Mouse (Mus musculus): Measurements from ENCODE around the gene Rimkla.
A peak's percentile ranks its signal among the peaks of the same experiment; 100 is the strongest.
"Not testable (repeated sequence)": the region's sequence is repeated elsewhere in the genome, so short reads cannot be mapped to it uniquely, and the experiment has no call there.

The Rimkla gene

DNA sequence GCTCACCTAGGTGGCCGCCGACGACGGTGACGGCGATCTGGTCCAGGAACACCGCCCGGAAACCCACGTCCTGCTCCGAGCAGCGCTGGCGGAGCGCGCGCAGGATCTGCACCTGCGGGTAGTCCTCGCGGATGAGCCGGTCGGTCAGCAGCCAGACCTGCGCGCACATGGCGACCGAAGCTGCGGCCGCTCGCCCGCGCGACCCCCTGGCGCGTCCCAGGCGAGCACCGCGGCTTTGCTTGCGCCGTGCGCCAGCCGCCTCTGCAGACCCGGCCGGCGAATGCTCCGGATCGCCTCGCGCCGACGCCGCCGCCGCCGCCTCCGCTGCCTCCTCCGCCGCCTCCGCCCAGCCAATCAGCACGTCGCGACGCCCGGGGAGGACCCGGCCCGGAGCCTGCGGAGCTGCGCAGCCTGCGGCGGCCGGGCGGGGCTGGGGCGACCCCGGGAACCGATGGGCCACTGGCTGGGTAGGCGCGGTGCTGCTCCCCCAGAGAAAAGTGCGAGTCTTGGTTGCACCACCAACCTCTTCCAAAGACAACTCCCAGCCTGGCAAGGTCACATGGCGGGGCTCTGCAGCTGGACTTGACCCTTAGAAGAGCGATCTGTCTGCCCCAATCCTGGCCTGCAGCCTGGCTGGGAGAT, at the start of gene Rimkla:
TSS of gene Rimkla (minus strand) at position 338 of the 642 bp plus-strand sequence.
- peak; percentile 40 for DNase-seq

- DNase-seq, result no peak
Measured at GRCm38 (mm10) chr4:119540533-119540890, 48.1 kb upstream of the Rimkla start.

DNA sequence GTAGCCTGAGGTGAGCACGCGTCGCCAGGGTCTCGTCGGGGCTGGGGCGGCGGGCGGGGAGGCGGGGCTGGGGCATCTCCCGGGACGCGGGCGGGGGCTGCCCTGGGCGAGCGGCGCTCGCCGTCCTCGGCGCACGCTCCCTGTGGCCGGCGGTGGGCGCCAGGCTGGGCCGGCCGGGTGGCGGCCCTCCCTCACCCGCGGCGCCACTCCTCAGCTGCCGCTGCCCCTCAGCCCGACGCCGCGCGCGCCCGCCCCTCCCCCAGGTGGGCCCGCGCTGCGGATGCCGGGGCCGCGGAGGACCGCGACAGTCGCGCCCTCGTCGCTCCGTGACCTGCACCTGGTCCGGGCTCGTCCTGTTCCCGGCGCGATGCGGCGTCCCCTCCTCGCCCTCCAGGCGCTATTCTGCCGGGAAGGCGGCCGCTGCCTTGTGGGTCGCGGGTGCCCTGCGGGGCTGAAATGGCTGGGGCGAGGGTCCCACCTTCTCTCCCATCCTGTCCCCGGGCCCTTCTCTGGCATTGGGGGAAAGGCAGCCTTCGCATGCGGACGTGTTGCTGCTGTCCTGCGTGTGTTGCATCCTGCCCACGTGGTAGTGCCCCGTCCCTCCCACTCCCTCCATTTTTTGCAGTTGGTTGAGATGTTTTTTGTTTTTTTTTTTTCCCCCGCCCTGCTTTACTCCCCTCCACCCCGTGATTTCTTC, 47.6 kb upstream of the Rimkla start:
- DNase-seq, result peak; percentile 31

DNA sequence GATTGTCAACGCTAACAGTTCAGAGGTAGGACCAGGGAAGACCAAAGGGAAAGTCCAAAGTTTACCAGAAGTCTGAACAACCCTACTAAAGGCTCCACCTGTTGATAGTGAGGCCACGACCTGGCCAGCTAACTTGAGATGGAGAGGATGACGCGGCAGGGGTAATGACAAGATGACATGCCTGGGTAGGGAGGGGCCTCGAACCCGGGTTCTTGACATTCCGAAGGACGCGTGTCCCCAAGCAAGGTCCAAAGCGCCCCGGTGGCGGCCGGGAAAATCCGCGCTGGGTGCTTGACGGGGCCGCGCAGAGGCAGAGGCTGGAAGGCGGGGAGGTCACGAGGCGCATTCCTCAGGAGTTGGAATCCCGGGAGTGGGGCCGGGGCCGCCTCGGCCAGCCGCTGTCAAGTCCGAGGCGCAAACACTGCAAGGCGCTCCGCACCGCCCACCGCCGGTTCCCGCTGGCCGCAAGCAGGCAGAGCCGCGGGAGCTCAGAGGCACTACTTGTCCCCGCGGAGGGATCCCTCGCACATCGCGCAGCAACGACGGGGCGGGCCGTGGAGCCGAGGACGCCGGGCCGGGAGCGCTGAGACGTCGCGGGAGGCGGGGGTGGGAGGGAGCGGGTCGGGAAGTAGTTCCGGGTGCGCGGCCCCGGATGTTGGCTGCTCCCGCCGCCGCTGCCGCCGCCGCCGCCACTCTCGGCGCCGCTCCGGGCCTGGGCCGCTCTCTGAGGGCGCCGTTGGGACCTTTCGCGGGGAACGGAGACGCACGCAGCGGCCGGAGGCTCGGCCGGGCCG, 46.8 kb upstream of the Rimkla start, which contains the start of gene Frg2f1:
TSS of gene Frg2f1 (minus strand) at position 499 of the 794 bp plus-strand sequence.
- peak; percentile 96 for DNase-seq

DNA sequence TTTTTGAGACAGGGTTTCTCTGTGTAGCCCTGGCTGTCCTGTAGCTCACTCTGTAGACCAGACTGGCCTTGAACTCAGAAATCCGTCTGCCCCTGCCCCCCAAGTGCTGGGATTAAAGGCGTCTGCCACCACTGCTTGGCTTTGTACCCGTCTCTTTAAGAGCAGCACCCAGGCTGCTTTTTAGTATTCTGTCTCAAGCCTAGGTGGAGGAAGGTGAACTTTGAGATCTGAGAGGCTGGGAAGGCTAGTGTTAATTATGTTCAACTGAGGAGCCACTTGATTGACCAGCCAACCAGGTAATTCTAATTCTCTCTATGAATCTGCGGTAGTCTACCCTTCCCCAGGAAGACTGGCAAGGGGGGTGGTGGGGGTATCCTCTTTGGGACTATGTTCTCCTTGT, 45.0 kb upstream of the Rimkla start:
- peak; percentile 38 for DNase-seq

DNA sequence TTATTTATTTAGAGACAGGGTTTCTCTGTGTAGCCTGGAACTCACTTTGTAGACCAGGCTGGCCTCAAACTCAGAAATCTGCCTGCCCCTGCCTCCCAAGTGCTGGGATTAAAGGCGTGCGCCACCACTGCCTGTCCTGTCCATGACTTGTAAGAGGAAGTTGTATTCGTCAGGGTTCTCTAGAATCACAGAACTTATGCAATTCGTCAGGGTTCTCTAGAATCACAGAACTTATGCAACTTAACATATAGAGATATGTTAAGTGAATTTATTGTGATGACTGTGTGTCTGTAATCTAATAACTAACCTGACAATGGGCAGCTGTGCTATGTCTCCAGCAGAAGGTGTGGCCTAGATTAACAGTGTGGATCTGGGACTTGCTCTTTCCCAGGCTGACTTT, 44.2 kb upstream of the Rimkla start, which contains the start of gene Foxj3:
TSS of gene Foxj3 (plus strand) at position 390 of the 400 bp plus-strand sequence.
- not testable (repeated sequence) for DNase-seq

DNA sequence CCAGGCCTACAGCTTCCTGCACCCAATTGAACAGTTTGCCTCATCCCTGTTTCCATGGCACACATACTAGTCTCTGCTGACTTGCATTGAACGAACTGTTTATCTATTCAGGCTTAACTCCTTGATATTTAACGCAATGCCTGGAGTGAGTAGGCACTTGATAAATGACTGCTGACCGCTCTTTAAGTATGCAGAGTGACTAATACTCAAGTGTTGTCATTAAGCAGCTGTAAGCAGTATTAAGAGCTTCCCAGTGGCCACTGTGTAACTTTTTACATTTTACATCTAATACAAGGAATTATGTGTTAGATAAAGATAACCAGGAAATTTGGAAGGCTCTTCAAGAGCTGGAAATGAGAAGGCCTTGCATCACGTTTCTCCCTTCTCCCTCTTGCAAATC, 42.7 kb upstream of the Rimkla start:
- DNase-seq, result no peak

DNA sequence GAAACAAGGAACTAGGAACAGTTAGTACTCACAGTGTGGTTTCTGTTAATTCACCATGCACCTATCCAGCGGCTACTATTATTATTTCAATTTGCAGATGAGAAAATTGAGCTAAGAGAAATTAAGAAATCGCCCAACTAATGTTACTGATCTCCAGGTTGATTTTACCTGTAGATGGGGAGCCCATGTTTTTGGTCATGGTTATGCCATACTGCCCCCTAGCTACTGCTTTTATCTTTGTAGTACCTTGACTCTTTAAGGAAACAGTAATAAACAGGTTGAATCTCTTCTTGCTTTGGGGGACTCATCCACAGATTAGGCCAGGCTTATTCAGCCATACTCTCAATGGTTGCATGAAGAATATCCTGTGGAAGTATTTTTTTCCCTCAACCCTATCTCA, 39.4 kb upstream of the Rimkla start:
- DNase-seq, result no peak

GRCm38 (mm10) chr4:119526329-119526845, 34.0 kb upstream of the Rimkla start:
- DNase-seq, result no peak

DNA sequence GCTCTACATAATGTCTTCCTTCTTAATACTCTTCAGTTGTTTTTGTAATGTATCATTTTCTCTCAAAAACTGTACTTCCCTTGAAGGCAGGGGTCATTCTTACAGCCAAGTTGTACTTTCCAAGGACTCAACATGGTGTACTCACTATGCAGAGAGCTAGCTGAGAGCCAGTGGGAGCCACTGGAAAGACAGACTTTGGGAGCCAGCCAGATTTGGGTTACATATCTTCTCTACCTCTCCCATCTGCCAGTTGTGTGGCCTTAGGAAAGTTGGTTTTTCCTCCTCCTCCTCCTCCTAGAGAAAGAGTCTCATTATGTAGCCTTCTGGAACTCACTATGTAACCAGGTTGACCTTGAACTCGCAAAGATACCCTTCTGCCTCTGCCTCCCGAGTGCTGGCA, 32.0 kb upstream of the Rimkla start:
- no peak for DNase-seq

- DNase-seq, result no peak
Measured at GRCm38 (mm10) chr4:119524010-119524409, 31.6 kb upstream of the Rimkla start.

DNA sequence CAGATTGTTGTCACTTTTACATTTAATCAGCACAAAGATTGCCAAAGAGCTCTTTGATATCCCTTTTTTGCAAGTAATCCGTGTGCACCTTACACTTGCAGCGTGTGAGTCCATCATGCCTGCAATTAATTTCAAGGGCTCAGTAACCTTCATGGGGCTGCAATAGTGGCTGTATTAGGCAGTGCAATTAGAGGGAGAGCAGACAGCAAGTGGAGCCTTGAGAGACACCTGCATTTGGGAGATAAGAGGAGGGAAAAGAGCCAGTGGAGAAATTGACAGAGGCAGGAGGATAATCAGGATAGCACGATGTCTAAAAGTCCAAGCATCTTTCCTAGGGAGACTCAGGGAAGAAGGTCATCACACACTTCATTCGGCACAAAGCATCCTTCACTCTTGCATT, 31.1 kb upstream of the Rimkla start:
- DNase-seq, result no peak

DNA sequence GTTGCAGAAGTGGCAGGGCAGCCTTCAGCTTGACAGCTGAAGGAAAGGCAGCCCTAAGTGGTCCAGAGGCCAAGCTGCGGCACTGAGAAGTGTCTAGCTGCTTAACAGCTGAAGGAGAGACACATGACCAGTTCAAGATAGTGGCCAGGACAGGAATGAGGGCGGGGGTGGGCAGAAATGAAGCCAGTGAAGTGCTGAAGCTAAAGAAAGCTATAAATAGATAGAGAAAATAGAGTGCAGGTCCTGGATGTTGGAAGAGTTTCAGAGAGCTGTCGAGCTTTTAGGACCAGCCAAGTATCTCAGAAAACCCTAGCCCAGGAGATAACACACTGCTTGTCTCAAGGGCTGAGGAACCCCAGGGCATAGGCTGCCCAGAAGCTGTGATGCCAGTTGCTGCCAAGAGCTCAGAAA, 20.3 kb upstream of the Rimkla start:
- no peak for DNase-seq

DNA sequence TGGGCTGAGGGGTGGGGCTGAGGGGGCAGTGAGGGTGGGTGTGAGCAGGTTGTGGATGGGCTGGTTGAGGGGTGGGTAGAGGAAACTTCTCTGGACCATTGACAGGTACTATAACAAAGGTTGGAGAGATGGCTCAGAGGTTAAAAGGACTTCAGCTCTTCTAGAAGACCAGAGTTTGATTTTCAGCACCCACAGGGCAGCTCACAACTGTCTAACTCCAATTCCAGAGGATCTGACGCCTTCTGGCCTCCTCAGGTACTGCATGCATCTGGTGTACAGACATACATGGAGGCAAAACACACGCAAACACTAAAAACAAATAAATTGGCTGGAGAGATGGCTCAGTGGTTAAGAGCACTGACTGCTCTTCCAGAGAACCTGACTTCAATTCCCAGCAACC, 19.2 kb upstream of the Rimkla start:
- DNase-seq, result no peak

- no peak for DNase-seq
Measured at GRCm38 (mm10) chr4:119498319-119498848, 6.0 kb upstream of the Rimkla start.

DNA sequence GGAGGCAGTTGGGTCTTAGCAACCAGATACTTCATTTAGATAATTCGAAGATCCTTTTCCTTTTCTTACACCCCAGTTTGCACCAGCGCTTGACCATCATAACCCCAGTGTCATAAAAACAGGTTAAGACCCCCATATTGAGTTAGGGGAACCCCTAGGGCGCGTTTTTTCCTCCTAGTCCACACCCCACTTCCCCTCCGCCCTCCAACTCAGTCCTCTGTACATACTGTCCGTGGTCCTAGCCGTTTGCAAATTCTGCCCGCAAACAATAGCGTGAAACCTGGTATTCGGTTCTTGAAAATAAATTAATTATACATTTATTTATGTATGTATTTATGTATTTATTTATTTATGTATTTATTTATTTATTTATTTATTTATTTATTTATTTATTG, 502 bp upstream of the Rimkla start:
- no peak for DNase-seq

DNA sequence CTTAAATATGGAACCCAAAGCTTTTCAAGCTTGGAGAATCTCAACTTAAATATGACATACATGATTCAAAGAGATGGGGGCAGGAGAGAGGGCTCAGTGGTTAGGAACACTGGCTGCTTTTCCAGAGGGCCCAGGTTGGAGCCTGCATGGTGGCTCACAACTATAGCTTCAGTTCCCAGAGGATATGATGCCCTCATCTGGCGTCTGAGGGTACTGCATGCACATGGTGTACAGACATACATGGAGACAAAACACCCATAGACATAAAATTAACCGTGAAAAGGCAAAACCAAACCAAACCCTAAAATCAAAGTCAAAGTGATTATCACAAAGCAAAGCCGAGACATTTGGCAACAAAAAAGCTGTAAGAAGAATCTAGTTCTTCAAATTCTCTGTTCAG, 1.6 kb downstream of the Rimkla start:
- DNase-seq, result no peak

- no peak for DNase-seq
Measured at GRCm38 (mm10) chr4:119489666-119490065, 2.8 kb downstream of the Rimkla start.

- no peak for DNase-seq
Measured at GRCm38 (mm10) chr4:119484882-119485281, 7.5 kb downstream of the Rimkla start.

DNA sequence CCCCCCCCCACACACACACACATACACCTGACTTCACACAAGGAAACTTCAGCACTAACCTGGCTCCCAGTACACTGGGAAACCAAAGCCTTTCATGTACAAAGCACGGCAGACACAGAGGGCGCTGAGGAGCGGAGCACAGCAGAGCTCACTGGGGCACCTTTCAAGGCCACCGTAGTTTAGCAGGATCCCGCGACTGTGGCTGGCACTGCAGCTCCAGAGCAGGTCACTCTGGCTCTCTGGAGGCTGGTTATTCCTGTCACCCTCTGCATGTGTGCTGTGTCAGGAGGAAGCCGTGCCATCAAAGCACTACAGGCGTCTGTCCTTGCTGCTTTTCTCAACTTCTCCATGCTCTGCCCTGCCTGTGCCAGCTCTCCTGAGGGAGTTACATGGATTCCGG, 9.4 kb downstream of the Rimkla start:
- no peak for DNase-seq

GRCm38 (mm10) chr4:119473150-119473549, 19.3 kb downstream of the Rimkla start:
- DNase-seq, result no peak

DNA sequence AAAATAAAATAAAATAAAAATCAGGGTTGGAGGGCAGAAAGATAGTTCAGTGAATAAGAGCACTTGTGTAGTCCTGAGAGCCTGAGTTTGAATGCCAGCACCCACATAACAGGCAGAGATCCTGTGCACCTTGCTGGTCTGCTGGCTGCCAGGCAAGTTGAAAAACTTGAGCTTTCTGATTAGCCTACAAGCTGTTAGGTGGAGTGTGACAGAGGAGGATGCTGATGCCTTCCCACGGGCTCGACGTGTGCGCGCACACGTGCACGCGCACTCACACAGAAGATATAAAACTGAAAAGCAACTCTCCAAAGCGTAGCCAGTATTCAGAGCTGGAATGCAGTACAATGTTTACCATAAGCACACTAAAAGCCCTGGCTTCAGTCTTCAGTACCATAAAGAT, 19.9 kb downstream of the Rimkla start:
- no peak for DNase-seq

- peak; percentile 14 for DNase-seq
Measured at GRCm38 (mm10) chr4:119467720-119468380, 24.6 kb downstream of the Rimkla start.
